Mouse (Mus musculus) gastrocnemius, adult 8-10 months (tissue): ENCODE measurements around the gene Inpp5b. TPM values are rescaled to one million over a fixed set of nuclear protein-coding genes. Genes with fewer than 3 reads are reported as not detected.
"Not testable (repeated sequence)": the region's sequence is repeated elsewhere in the genome, so short reads cannot be mapped to it uniquely, and the experiment has no call there.

ENCODE experiments used
- DNase-seq, 2 experiments: peaks; one replicate each; pipeline ENCODE4 v3.0.0; 2022; ENCODE audit warnings: low spot score in 2 of 2
- total RNA-seq, 4 experiments: library from RNA; stranded (reverse); gene quantifications; 2 replicates each; pipeline ENCODE4 v1.2.4; 2022

Gene Inpp5b
- total RNA-seq = 10 to 100 TPM in 1 of 4 experiments, 1 to 10 TPM in 3; 6.0 to 10.8 (median 6.3) TPM

DNA sequence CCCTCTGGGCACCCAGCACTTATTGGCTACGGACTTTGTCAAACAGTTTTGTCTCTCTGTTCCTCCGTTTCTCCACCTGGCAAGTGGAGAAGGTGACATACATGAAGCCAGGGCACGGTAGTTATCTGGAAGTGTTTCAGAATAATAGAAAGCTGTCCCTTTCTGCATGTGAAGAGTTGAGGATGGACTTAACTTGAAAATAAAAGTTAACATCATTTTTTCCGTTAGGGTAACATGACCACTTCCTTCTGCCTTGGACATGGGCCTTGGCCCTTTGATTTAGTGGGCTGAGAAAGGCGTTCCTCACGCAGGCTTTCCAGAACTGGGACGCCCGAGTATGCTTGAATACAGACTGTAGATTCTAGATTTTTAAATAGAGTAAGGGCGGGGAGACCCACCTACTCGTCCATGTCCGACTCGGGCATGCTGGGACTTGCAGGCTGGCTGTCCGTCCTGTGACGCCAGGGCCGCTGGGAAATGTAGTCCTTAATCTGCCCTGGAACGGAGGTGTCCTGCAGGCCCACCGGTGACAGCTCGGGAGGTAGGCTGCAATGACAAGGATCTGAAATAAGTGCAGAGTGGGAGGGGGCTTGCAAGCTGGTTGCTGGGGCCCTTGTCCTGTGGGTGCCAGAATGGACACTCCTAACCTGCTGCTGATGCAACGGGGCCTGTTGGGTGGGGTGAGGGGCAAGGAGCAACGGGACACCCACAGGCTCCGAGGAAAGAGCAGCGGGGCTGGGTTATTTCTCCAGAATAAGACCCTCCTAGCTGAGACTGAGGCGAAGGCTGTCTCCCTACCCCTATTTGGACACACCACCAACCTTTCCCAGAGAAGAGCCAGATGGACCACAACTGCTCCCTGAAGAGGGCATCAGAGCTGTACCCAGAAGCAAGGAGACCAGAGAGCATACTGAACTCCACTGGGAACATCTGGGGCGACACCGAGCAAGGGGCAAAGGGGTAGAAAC, at the start of gene Inpp5b:
Gene Inpp5b (plus strand): TSS at position 475 of the 968 bp plus-strand sequence.
- peak; percentile 70 for DNase-seq

DNA sequence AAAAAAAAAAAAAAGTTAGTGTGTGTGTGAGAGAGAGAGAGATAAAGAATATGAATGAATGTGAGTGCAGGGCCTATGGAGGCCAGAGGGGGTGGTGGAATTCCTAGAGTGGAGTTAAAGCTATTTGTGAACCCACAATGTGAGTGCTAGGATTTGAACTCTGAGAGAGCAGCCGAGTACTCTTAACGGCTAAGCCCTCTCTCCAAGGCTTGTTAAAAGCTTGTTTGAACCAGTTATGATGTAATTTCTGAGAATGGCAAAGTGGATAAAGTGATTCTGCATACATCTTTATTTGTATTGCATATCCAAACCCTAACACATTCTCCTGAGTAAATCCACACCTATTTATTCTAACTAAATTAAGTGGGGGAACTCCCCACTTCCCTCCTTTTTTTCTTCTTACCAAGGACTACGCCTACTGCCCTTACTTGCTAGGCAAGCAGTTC, 49.2 kb upstream of the Inpp5b start:
- DNase-seq = no peak

DNA sequence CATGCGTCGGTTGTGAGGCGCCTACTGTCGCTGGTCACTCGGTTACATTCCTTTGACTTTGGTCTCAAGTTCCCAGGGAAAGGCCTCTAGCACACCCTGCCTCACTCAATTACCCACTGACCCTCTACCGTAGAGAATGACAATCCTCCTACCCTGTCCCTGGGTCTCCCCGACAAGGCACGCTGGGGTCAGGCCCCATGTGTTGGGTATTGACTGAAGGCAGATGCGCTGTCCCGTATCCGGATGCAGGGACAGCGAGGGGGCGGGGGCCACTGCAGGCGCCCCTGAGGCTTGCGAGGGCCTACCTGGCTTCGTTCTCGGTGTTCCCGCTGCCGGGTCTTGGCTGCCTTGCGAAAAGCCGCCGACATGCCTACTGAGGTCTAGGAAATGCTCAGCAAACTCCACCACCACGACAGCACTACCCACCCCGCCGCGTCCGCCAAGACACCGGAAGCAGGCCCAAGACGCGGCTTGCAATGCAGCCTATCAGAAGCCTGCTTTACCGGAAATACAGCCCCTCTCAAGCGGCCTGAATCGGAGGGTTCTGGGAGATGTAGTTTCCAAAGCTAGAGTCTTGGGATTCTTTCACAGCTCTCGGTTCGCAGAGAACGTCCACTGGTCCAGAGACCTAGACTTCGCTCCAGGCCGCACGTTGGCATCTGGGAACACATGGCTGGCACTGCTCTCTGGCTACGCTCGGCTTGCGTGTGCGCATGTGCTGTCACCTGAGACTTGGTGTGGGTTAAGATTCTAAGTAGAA, 48.3 kb upstream of the Inpp5b start, which contains the start of gene Utp11:
Gene Utp11 (minus strand): TSS at position 466 of the 760 bp plus-strand sequence.
- DNase-seq = peak; percentile 74 to 82

DNA sequence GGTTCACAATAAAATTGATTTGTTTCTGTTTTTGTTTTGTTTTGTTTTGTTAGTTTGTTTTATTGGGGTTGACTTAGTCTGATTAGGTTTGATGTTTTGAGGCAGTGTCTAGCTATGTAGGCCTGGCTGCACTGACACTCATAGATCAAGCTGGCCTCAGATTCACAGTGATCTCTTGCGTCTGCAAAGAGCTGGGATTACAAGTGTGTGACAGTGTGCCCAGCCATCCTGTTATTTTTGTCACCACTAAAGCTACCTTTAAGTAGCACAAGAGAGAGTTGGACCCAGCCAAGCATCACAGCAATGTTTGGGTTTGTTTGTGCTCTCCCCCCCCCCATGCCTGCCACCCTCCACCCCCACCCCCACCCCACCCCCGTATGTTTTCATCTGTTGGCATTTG, 47.1 kb upstream of the Inpp5b start:
- DNase-seq = peak in 1 of 2 experiments; percentile 35

- peak; percentile 58 to 59 for DNase-seq
These were observed 45.7 kb upstream of the Inpp5b start for GRCm38 (mm10) chr4:124695786-124696516.

GRCm38 (mm10) chr4:124699791-124700190, 41.9 kb upstream of the Inpp5b start:
- DNase-seq = peak; percentile 59 to 73

DNA sequence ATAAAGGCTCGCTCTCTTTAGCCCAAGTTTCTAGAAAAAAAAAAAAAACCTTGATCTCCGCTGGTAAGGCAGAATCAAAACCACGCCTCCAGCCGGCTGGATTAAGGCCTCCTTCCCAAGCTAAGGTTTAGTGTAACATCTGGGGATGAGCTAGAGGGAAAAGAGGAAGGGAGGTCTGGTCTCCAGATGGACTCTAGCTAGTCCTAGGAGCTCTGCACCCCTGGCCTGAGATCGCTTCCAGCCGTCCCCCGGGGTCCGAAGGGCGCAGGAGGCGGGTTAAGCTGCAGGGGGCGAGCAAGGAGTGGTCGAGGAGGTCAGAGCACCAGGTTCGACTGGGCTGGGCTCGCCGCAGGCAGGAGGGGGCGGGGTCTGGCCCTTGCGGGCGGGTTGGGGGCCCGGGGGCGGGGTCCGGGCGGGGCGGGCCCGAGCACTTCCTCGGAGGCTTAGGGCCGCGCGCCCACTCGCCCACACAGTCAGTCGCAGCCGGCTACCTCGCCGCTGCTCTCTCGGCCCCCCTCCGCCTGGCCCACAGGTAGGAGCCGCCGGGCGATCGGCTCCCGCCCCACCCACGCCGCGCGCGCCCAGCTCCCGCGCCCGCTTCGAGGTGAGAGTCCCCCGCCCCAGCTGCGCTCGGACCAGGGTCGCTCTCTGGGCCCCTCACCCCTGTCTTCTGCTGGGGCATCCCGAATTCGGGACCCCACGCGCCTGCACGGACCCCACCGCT, 41.2 kb upstream of the Inpp5b start, which contains the start of gene Fhl3:
Gene Fhl3 (plus strand): TSS at position 454 of the 724 bp plus-strand sequence.
- peak; percentile 71 to 77 for DNase-seq

DNA sequence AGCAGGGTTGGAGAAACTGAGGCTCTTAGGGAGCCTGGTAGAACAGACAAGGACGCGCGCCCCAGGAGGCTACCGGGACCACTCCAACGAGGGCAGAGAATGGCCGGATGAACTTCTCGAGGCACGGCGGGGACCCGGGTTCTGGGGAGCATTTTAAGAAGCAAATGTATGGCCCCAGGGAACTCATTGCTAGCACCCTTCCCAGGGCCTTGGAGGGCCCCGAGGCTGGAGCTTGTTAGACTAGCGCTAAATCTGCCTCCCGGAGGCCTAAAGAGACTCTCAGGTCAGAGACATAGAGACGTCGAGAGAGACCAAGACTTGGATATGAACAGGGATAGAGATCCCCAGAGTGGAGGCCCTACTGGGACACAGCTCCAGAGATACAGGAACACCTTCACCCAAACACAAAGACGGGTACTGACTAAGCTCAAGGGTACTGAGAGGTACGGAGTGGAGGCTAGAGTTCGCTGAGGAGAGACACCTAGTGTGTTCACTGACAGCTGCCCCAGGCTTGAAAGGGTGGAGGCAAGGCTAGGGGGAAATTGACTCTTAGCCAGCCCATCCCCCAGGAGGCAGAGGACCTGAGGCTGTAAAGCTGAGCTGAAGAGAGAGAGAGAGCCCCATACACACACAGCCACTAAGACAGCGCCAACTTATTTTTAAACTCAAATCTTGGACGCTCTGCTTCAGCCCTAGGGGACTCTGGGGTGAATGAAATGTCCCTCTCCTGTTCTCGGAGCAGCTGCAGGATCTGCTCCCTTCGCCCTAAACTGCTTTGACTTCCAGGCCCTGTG, 40.4 kb upstream of the Inpp5b start:
- peak; percentile 74 to 75 for DNase-seq

- peak; percentile 49 to 56 for DNase-seq
These were observed 39.7 kb upstream of the Inpp5b start for GRCm38 (mm10) chr4:124701916-124702315.

DNA sequence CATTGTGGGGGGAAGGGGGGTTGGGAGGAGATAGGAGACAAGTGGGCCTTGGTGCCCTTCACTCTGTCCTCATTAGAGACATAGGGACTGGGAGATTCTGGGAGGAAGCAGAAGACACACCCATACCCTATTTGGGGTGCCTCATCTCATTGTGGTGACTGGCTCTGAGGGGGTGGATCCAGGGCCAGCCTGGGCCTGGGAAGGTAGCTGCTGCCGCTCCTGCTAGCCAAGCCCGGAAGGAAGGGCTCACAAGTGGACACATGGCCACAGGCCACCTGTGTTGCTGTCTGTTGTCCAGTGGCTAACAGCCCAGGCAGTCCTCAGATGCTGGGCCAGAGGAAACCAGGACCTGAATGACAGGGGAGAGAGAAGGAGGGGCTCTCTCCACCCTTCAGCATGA, 38.2 kb upstream of the Inpp5b start:
- DNase-seq = peak; percentile 46 to 68

GRCm38 (mm10) chr4:124703881-124704796, 37.5 kb upstream of the Inpp5b start:
- no peak for DNase-seq

GRCm38 (mm10) chr4:124704797-124705474, 36.7 kb upstream of the Inpp5b start:
- DNase-seq = no peak

GRCm38 (mm10) chr4:124705661-124706269, 35.9 kb upstream of the Inpp5b start:
- no peak for DNase-seq

DNA sequence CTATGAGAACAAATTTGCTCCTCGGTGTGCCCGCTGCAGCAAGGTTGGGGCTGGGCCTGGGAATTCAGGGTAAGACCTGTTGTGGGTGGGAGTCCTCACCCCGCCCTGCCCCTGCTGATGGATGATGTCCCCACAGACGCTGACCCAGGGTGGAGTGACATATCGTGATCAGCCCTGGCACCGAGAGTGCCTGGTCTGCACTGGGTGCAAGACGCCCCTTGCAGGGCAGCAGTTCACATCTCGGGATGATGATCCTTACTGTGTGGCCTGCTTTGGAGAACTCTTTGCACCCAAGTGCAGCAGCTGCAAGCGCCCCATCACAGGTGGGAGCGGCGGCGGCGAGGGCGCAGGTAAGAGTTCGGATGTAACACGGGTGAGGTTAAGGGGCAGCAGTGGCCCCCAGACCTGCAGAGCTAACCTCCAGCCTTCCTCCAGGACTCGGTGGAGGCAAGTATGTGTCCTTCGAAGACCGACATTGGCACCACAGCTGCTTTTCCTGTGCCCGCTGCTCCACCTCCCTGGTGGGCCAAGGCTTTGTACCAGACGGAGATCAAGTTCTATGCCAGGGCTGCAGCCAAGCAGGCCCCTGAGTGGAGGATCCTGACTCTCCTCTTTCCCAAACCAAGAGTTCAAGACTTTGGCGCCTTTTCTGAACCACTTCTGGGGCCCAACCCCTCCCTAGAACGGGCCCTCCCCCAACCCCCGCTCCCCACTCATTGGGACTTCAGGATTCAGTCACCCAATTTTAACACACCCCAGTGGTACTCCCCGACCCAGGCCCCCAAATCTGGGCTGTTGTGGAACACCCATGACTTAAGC, 34.1 kb upstream of the Inpp5b start:
- not testable (repeated sequence) for DNase-seq

DNA sequence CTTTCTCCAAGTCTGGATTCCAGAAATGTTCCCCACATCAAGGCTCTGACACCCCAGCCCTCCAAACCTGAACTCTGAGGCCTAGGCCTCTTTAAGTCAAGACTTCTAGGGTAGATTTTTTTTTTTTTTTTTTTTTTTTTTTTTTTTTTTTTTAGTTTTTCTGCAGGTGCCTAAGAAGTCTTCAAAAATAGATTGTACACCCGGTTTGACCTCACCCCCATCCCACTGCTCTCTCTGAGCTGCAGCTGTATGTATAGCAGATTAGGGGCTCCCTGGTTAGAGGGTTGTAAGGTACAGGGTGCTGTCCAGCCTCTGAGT, 33.5 kb upstream of the Inpp5b start:
- DNase-seq = not testable (repeated sequence)
